In genomic region chr9:18431687-18432086, GRCm38 (mm10) we compare ENCODE assay signal across 12 mouse cellular contexts. TPM values are rescaled to one million over a fixed set of nuclear protein-coding genes. Genes with fewer than 3 reads are reported as not detected.
DNase-seq lines count a peak whose midpoint lies in the region; ATAC-seq and TF ChIP-seq lines count a peak whose summit lies in the region.
"Had no signal": no experiment of that assay in that cellular context is flagged by ENCODE, and none has a peak within 500 bp of the region (broad histone marks: within the 10 kb centered on the region; RNA-seq: fewer than 3 reads in every experiment).

No protein-coding gene starts in this region.

- no peak overlapping the region for H3K4me2 ChIP-seq in embryonic facial prominence, embryonic 14.5 days (ENCODE audit: low read depth, low read length)
- H3K4me2 ChIP-seq: kidney, embryonic 15.5 days; limb, embryonic 12.5 days had no signal

- no peak overlapping the region for H3K9ac ChIP-seq in embryonic facial prominence, embryonic 14.5 days (ENCODE audit: low read depth, low read length)
- H3K9ac ChIP-seq: kidney, embryonic 15.5 days; limb, embryonic 12.5 days had no signal

- no peak overlapping the region for H3K4me3 ChIP-seq in embryonic facial prominence, embryonic 14.5 days (ENCODE audit: low read depth, low read length)
- no peak overlapping the region for H3K4me3 ChIP-seq in embryonic facial prominence, embryonic 10.5 days
- no peak overlapping the region for H3K4me3 ChIP-seq in layer of hippocampus, adult 2 months
- H3K4me3 ChIP-seq: kidney, embryonic 15.5 days; limb, embryonic 12.5 days had no signal

- ATAC-seq in embryonic facial prominence, embryonic 14.5 days (ENCODE audit: low read depth) = peak; percentile 60; the same call in 1 of the 2 replicates

- DNase-seq in embryonic facial prominence, embryonic 14.5 days (ENCODE audit: low spot score) = peak; percentile 27
- no peak for DNase-seq in embryonic facial prominence, embryonic 10.5 days (ENCODE audit: low spot score)
- DNase-seq in left cerebral cortex, postnatal 4 days = peak; percentile 48
- no peak for DNase-seq in left cerebral cortex, adult 9 months (ENCODE audit: low spot score in 2 of 2)
- DNase-seq in NIH3T3 (ENCODE audit: low read depth) = peak; percentile 22
- peak; percentile 16 to 17 for DNase-seq in layer of hippocampus, adult 2 months (ENCODE audit: low spot score in 2 of 2)
- DNase-seq in urinary bladder, postnatal 25 days (ENCODE audit: low spot score) = no peak

- intact Hi-C loops in left cerebral cortex, postnatal 4 days (cut with DNase I) = no loop called here

- H3K27ac ChIP-seq in embryonic facial prominence, embryonic 14.5 days (replicated peaks; ENCODE audit: low read depth, low read length) = no peak overlapping the region
- no peak overlapping the region for H3K27ac ChIP-seq in embryonic facial prominence, embryonic 10.5 days (replicated peaks)
- no peak overlapping the region for H3K27ac ChIP-seq in layer of hippocampus, adult 2 months
- H3K27ac ChIP-seq: kidney, embryonic 15.5 days; limb, embryonic 12.5 days; macrophage had no signal

- H3K27me3 ChIP-seq in embryonic facial prominence, embryonic 14.5 days (replicated peaks; ENCODE audit: control insufficient read depth, insufficient read depth, low read length) = no peaks in the 10 kb centered on the region
- H3K27me3 ChIP-seq in embryonic facial prominence, embryonic 10.5 days (replicated peaks; ENCODE audit: low read depth, poor library complexity, severe bottlenecking) = no peaks in the 10 kb centered on the region
- H3K27me3 ChIP-seq: kidney, embryonic 15.5 days; limb, embryonic 12.5 days had no signal

- no peaks in the 10 kb centered on the region for H3K9me3 ChIP-seq in embryonic facial prominence, embryonic 14.5 days (ENCODE audit: control insufficient read depth, low read length)
- H3K9me3 ChIP-seq in embryonic facial prominence, embryonic 10.5 days = no peaks in the 10 kb centered on the region
- H3K9me3 ChIP-seq: kidney, embryonic 15.5 days; limb, embryonic 12.5 days had no signal

- no peaks in the 10 kb centered on the region for H3K36me3 ChIP-seq in embryonic facial prominence, embryonic 14.5 days (ENCODE audit: control insufficient read depth, insufficient read depth, low read length)
- H3K36me3 ChIP-seq in embryonic facial prominence, embryonic 10.5 days (replicated peaks) = no peaks in the 10 kb centered on the region
- H3K36me3 ChIP-seq: kidney, embryonic 15.5 days; limb, embryonic 12.5 days had no signal

- no peaks in the 10 kb centered on the region for H3K4me1 ChIP-seq in embryonic facial prominence, embryonic 14.5 days (ENCODE audit: control insufficient read depth, insufficient read depth, low read length)
- no peaks in the 10 kb centered on the region for H3K4me1 ChIP-seq in embryonic facial prominence, embryonic 10.5 days
- H3K4me1 ChIP-seq: kidney, embryonic 15.5 days; limb, embryonic 12.5 days had no signal

- no peak for TF ChIP-seq CTCF in layer of hippocampus, adult 2 months (conservative IDR thresholded peaks at IDR 0.05)

- 66% methylated on average over 10 of the region's 10 CpGs for WGBS in embryonic facial prominence, embryonic 14.5 days
- 88% methylated on average over 10 of the region's 10 CpGs for WGBS in embryonic facial prominence, embryonic 10.5 days

RNA-seq across cellular contexts. Expression of gene Mbd3l2, which starts 1.2 kb away (rescaled TPM):
- not detected in 2 replicates for polyA plus RNA-seq in embryonic facial prominence, embryonic 14.5 days (2014; fragmentation: Nextera tagmentation; extraction: Ambion mirVana)
- polyA plus RNA-seq in embryonic facial prominence, embryonic 10.5 days (2016; fragmentation: Nextera tagmentation; extraction: Ambion mirVana) = not detected in 2 replicates
- not detected for total RNA-seq in left cerebral cortex, postnatal 4 days (2021)
- total RNA-seq in layer of hippocampus, adult 2 months (2021) = not detected
- polyA plus RNA-seq: heart, postnatal 0 days; kidney, embryonic 15.5 days; limb, embryonic 12.5 days; macrophage; testis, adult 2 months had no signal

RNA-seq across cellular contexts. Expression of gene Ubtfl1, which starts 27.5 kb away (rescaled TPM):
- not detected in 2 replicates for polyA plus RNA-seq in embryonic facial prominence, embryonic 14.5 days (2014; fragmentation: Nextera tagmentation; extraction: Ambion mirVana)
- polyA plus RNA-seq in embryonic facial prominence, embryonic 10.5 days (2016; fragmentation: Nextera tagmentation; extraction: Ambion mirVana) = not detected in 2 replicates
- not detected for total RNA-seq in left cerebral cortex, postnatal 4 days (2021)
- total RNA-seq in layer of hippocampus, adult 2 months (2021) = not detected
- polyA plus RNA-seq: heart, postnatal 0 days; kidney, embryonic 15.5 days; limb, embryonic 12.5 days; macrophage had no signal

RNA-seq across cellular contexts. Expression of gene Naalad2, which starts 28.9 kb away (rescaled TPM):
- 7.4 and 7.7 TPM in 2 replicates for polyA plus RNA-seq in embryonic facial prominence, embryonic 14.5 days (2014; fragmentation: Nextera tagmentation; extraction: Ambion mirVana)
- polyA plus RNA-seq in embryonic facial prominence, embryonic 10.5 days (2016; fragmentation: Nextera tagmentation; extraction: Ambion mirVana) = 1.5 and 1.6 TPM in 2 replicates
- total RNA-seq in left cerebral cortex, postnatal 4 days (2021) = 1 to 10 TPM; 1.6 to 2.6 TPM
- 1 to 10 TPM in 1 of 2 experiments, under 1 TPM in 1; 0.49 to 1.6 TPM for total RNA-seq in layer of hippocampus, adult 2 months (2021)
- polyA plus RNA-seq: macrophage had no signal

RNA-seq across cellular contexts. Expression of gene Zfp558, which starts 46.4 kb away (rescaled TPM):
- polyA plus RNA-seq in embryonic facial prominence, embryonic 14.5 days (2014; fragmentation: Nextera tagmentation; extraction: Ambion mirVana) = 4.4 and 5.2 TPM in 2 replicates
- polyA plus RNA-seq in embryonic facial prominence, embryonic 10.5 days (2016; fragmentation: Nextera tagmentation; extraction: Ambion mirVana) = 10.0 and 11.5 TPM in 2 replicates
- 10 to 100 TPM; 20.8 to 21.6 TPM for total RNA-seq in left cerebral cortex, postnatal 4 days (2021)
- 1 to 10 TPM; 2.1 to 2.9 TPM for total RNA-seq in layer of hippocampus, adult 2 months (2021)

RNA-seq across cellular contexts. Expression of gene Mbd3l1, which starts 46.5 kb away (rescaled TPM):
- polyA plus RNA-seq in embryonic facial prominence, embryonic 14.5 days (2014; fragmentation: Nextera tagmentation; extraction: Ambion mirVana) = not detected in 2 replicates
- polyA plus RNA-seq in embryonic facial prominence, embryonic 10.5 days (2016; fragmentation: Nextera tagmentation; extraction: Ambion mirVana) = not detected in 2 replicates
- total RNA-seq in left cerebral cortex, postnatal 4 days (2021) = not detected
- not detected for total RNA-seq in layer of hippocampus, adult 2 months (2021)
- polyA plus RNA-seq: heart, postnatal 0 days; kidney, embryonic 15.5 days; limb, embryonic 12.5 days; macrophage had no signal

Comparison
In these comparisons a context has a peak if more than half of its experiments do, and no peak if none do; other contexts are left out.
1. DNase-seq: peak in embryonic facial prominence, embryonic 14.5 days (single experiment), left cerebral cortex, postnatal 4 days (single experiment), NIH3T3 (single experiment) and layer of hippocampus, adult 2 months (2 of 2); none in embryonic facial prominence, embryonic 10.5 days (single experiment), left cerebral cortex, adult 9 months (0 of 2) and urinary bladder, postnatal 25 days (single experiment).